Mouse (Mus musculus) lung, adult 2 months (tissue): Measurements from ENCODE around the gene Stat5a.

Source experiments
- CTCF ChIP-seq: fragments of 200-500 bp; IDR thresholded peaks from 2 replicates; pipeline ENCODE4 v1.5.1; 2011; ENCODE audit warnings: mild to moderate bottlenecking, low read length, control low read depth; ENCODE audit not compliant: insufficient read depth
- POLR2A ChIP-seq: fragments of 200-500 bp; IDR thresholded peaks from 2 replicates; pipeline ENCODE4 v1.6.1; 2011; ENCODE audit warnings: low read depth, mild to moderate bottlenecking, control low read depth, low read length, borderline replicate concordance; ENCODE audit errors: extremely low read depth

- TF ChIP-seq POLR2A (no peak), CTCF (no peak)
Measured at GRCm38 (mm10) chr11:100931254-100931921, 72.2 kb downstream of the Stat5a start.
